Mouse (Mus musculus): Measurements from ENCODE around the gene Pip5k1c.

Gene Pip5k1c

GRCm38 (mm10) chr10:81284189-81284588, 8.6 kb upstream of the Pip5k1c start:
- DNase-seq (ENCODE audit: low read depth, low spot score): no peak

GRCm38 (mm10) chr10:81284719-81285118, 8.0 kb upstream of the Pip5k1c start:
- no peak for DNase-seq (ENCODE audit: low read depth, low spot score)

- peak; percentile 89 for DNase-seq (ENCODE audit: low read depth, low spot score)
Measured at GRCm38 (mm10) chr10:81285694-81286450, 6.9 kb upstream of the Pip5k1c start.

- DNase-seq (ENCODE audit: low read depth, low spot score): no peak
Measured at GRCm38 (mm10) chr10:81286586-81286985, 6.2 kb upstream of the Pip5k1c start.

GRCm38 (mm10) chr10:81287513-81288157, 5.1 kb upstream of the Pip5k1c start:
- DNase-seq (ENCODE audit: low read depth, low spot score): peak; percentile 39

- DNase-seq (ENCODE audit: low read depth, low spot score): peak; percentile 49
Measured at GRCm38 (mm10) chr10:81288601-81289000, 4.2 kb upstream of the Pip5k1c start.

GRCm38 (mm10) chr10:81289278-81289677, 3.5 kb upstream of the Pip5k1c start:
- DNase-seq (ENCODE audit: low read depth, low spot score): peak; percentile 75

- DNase-seq (ENCODE audit: low read depth, low spot score): no peak
Measured at GRCm38 (mm10) chr10:81289811-81290210, 3.0 kb upstream of the Pip5k1c start.

- DNase-seq (ENCODE audit: low read depth, low spot score): no peak
Measured at GRCm38 (mm10) chr10:81290698-81291460, 1.9 kb upstream of the Pip5k1c start.

GRCm38 (mm10) chr10:81291511-81292104, 1.2 kb upstream of the Pip5k1c start, which contains the start of gene Tjp3:
Gene Tjp3, minus strand, starts transcription at chr10:81291581.
- no peak for DNase-seq (ENCODE audit: low read depth, low spot score)

GRCm38 (mm10) chr10:81293334-81294030, 719 bp downstream of the Pip5k1c start:
- no peak for DNase-seq (ENCODE audit: low read depth, low spot score)

- no peak for DNase-seq (ENCODE audit: low read depth, low spot score)
Measured at GRCm38 (mm10) chr10:81294442-81294841, 1.7 kb downstream of the Pip5k1c start.

- DNase-seq (ENCODE audit: low read depth, low spot score): no peak
Measured at GRCm38 (mm10) chr10:81295185-81295584, 2.4 kb downstream of the Pip5k1c start.

GRCm38 (mm10) chr10:81297246-81297645, 4.5 kb downstream of the Pip5k1c start:
- no peak for DNase-seq (ENCODE audit: low read depth, low spot score)

GRCm38 (mm10) chr10:81297845-81298244, 5.1 kb downstream of the Pip5k1c start:
- DNase-seq (ENCODE audit: low read depth, low spot score): no peak

- DNase-seq (ENCODE audit: low read depth, low spot score): no peak
Measured at GRCm38 (mm10) chr10:81298369-81299100, 5.8 kb downstream of the Pip5k1c start.

- no peak for DNase-seq (ENCODE audit: low read depth, low spot score)
Measured at GRCm38 (mm10) chr10:81299585-81300351, 7.0 kb downstream of the Pip5k1c start.

- DNase-seq (ENCODE audit: low read depth, low spot score): no peak
Measured at GRCm38 (mm10) chr10:81300352-81300907, 7.7 kb downstream of the Pip5k1c start.

- DNase-seq (ENCODE audit: low read depth, low spot score): no peak
Measured at GRCm38 (mm10) chr10:81301321-81301720, 8.6 kb downstream of the Pip5k1c start.

Data from forelimb bud, embryonic 11.5 days (tissue).